Mouse (Mus musculus) midbrain, postnatal 0 days (tissue): ENCODE data around the gene Sgms2. TPM values are rescaled to one million over a fixed set of nuclear protein-coding genes. Genes with fewer than 3 reads are reported as not detected.

Experiments
- ATAC-seq: fragments of 200-750 bp; cut with Nextera tagmentation; 2 replicates; pipeline ENCODE4 v1.8.0; 2017; ENCODE audit warnings: moderate number of reproducible peaks, mild to moderate bottlenecking, moderate TSS enrichment, moderate library complexity; ENCODE audit not compliant: low FRiP score
- DNase-seq: peaks from one replicate; pipeline ENCODE4 v3.0.0-alpha.2; 2015; ENCODE audit warnings: low spot score
- H3K27ac ChIP-seq: fragments of 300-500 bp; sonication (generic); 2 replicates; pipeline ENCODE4 v1.5.1; 2014; ENCODE audit warnings: low read depth, mild to moderate bottlenecking, low read length, mixed read lengths
- H3K27me3 ChIP-seq: fragments of 300-500 bp; sonication (generic); 2 replicates; pipeline ENCODE4 v1.6.1; 2014; ENCODE audit warnings: low read length, control low read depth, mixed read lengths; ENCODE audit not compliant: insufficient read depth
- H3K36me3 ChIP-seq: fragments of 300-500 bp; sonication (generic); 2 replicates; pipeline ENCODE4 v1.6.1; 2014; ENCODE audit warnings: low read length, control low read depth, mixed read lengths; ENCODE audit not compliant: insufficient read depth
- H3K4me1 ChIP-seq: fragments of 300-500 bp; sonication (generic); 2 replicates; pipeline ENCODE4 v1.6.1; 2014; ENCODE audit warnings: mild to moderate bottlenecking, control low read depth, antibody characterized with exemption, low read length, mixed read lengths; ENCODE audit not compliant: insufficient read depth
- H3K4me2 ChIP-seq: fragments of 300-500 bp; sonication (generic); 2 replicates; pipeline ENCODE4 v1.6.1; 2014; ENCODE audit warnings: low read depth, mild to moderate bottlenecking, low read length, mixed read lengths; ENCODE audit not compliant: poor library complexity, severe bottlenecking
- H3K4me3 ChIP-seq: fragments of 300-500 bp; sonication (generic); 2 replicates; pipeline ENCODE4 v1.5.1; 2014; ENCODE audit warnings: low read depth, mild to moderate bottlenecking, low read length, moderate library complexity
- H3K9ac ChIP-seq: fragments of 300-500 bp; sonication (generic); replicated peaks from 2 replicates; pipeline ENCODE4 v1.6.1; 2014; ENCODE audit warnings: mild to moderate bottlenecking, low read length, moderate library complexity, mixed read lengths; ENCODE audit not compliant: poor library complexity, severe bottlenecking
- H3K9me3 ChIP-seq: fragments of 300-500 bp; sonication (generic); 2 replicates; pipeline ENCODE4 v1.6.1; 2016; ENCODE audit warnings: low read length, control low read depth
- CTCF ChIP-seq: IDR thresholded peaks from 2 replicates; pipeline ENCODE4 v1.5.1; 2016; ENCODE audit warnings: antibody characterized with exemption, mild to moderate bottlenecking
- WGBS: fragments of 180-500 bp; shearing (Covaris S2); extraction: QIAGEN DNeasy Blood & Tissue Kit; methylation state at CpG from one replicate; pipeline ENCODE4 v1.1.7; 2014; 5-methylcytosine and 5-hydroxymethylcytosine counted together
- polyA plus RNA-seq: library from polyadenylated mRNA; unstranded; fragments of >200 nt; fragmentation: Nextera tagmentation; extraction: Ambion mirVana; gene quantifications from 2 replicates; pipeline ENCODE4 v1.2.1, GENCODE M21; 2015
- total RNA-seq: library from RNA; depleted of rRNA; stranded (reverse); fragments of >200 nt; gene quantifications from 2 replicates; pipeline ENCODE4 v1.2.3, GENCODE M21; 2014; rRNA removed

Sgms2 gene
- total RNA-seq (6.0 and 10.6 TPM in 2 replicates), polyA plus RNA-seq (1.5 and 1.9 TPM in 2 replicates)

GRCm38 (mm10) chr3:131491361-131491925 is at the start of gene Sgms2:
Gene Sgms2 (minus strand): TSS chr3:131491411.
- 91% methylated on average over 2 of the region's 2 CpGs for WGBS
- H3K4me1 ChIP-seq: no peaks in the 10 kb centered on the region
- H3K4me2 ChIP-seq: peak within 1 kb of the TSS; percentile 98
- no peak for ATAC-seq
- H3K27ac ChIP-seq: no peak within 1 kb of the TSS
- H3K9ac ChIP-seq: peak within 1 kb of the TSS; percentile 59
- H3K9me3 ChIP-seq: no peaks in the 10 kb centered on the region
- H3K4me3 ChIP-seq: peak within 1 kb of the TSS; percentile 61
- H3K27me3 ChIP-seq: peaks cover 10% of the 10 kb centered on the region; the same call in 1 of the 2 replicates
- TF ChIP-seq CTCF: no peak
- no peaks in the 10 kb centered on the region for H3K36me3 ChIP-seq
- no peak for DNase-seq

- ATAC-seq (no peak), DNase-seq (no peak)
- Histone ChIP-seq H3K36me3 (no peaks in the 10 kb centered on the region), H3K4me1 (no peaks in the 10 kb centered on the region), H3K4me3 (no peak overlapping the region), H3K9ac (no peak overlapping the region), H3K27me3 (no peaks in the 10 kb centered on the region), H3K4me2 (no peak overlapping the region), H3K9me3 (no peaks in the 10 kb centered on the region), H3K27ac (no peak overlapping the region)
- TF ChIP-seq CTCF: no peak
- 84% methylated on average over 3 of the region's 3 CpGs for WGBS
These were observed 34.0 kb upstream of the Sgms2 start for GRCm38 (mm10) chr3:131525229-131525628.

GRCm38 (mm10) chr3:131524779-131525178 is 33.6 kb upstream of the Sgms2 start:
- Histone ChIP-seq H3K4me2 (no peak overlapping the region), H3K36me3 (no peaks in the 10 kb centered on the region), H3K4me1 (no peaks in the 10 kb centered on the region), H3K9ac (no peak overlapping the region), H3K9me3 (no peaks in the 10 kb centered on the region), H3K27ac (no peak overlapping the region), H3K27me3 (no peaks in the 10 kb centered on the region), H3K4me3 (no peak overlapping the region)
- WGBS: 8% methylated on average over 11 of the region's 11 CpGs
- ATAC-seq: no peak
- peak; percentile 36 for DNase-seq
- TF ChIP-seq CTCF: peak; percentile 75

GRCm38 (mm10) chr3:131524210-131524609 is 33.0 kb upstream of the Sgms2 start:
- Histone ChIP-seq H3K9me3 (no peaks in the 10 kb centered on the region), H3K36me3 (no peaks in the 10 kb centered on the region), H3K4me3 (no peak overlapping the region), H3K27ac (no peak overlapping the region), H3K4me2 (no peak overlapping the region), H3K9ac (no peak overlapping the region), H3K4me1 (no peaks in the 10 kb centered on the region), H3K27me3 (no peaks in the 10 kb centered on the region)
- no peak for DNase-seq
- TF ChIP-seq CTCF: no peak
- WGBS: 76% methylated on average over 5 of the region's 5 CpGs
- ATAC-seq: no peak

GRCm38 (mm10) chr3:131523749-131524148 is 32.5 kb upstream of the Sgms2 start:
- Histone ChIP-seq H3K27me3 (no peaks in the 10 kb centered on the region), H3K4me1 (no peaks in the 10 kb centered on the region), H3K9me3 (no peaks in the 10 kb centered on the region), H3K4me2 (no peak overlapping the region), H3K4me3 (no peak overlapping the region), H3K27ac (no peak overlapping the region), H3K36me3 (no peaks in the 10 kb centered on the region), H3K9ac (no peak overlapping the region)
- ATAC-seq (no peak), DNase-seq (no peak)
- no peak for TF ChIP-seq CTCF
- 90% methylated on average over 9 of the region's 9 CpGs for WGBS

GRCm38 (mm10) chr3:131522243-131522642 is 31.0 kb upstream of the Sgms2 start:
- H3K36me3 ChIP-seq: no peaks in the 10 kb centered on the region
- no peak overlapping the region for H3K27ac ChIP-seq
- no peak overlapping the region for H3K4me2 ChIP-seq
- no peak for ATAC-seq
- H3K9me3 ChIP-seq: no peaks in the 10 kb centered on the region
- H3K4me3 ChIP-seq: no peak overlapping the region
- no peak for DNase-seq
- no peaks in the 10 kb centered on the region for H3K27me3 ChIP-seq
- no peak overlapping the region for H3K9ac ChIP-seq
- no peaks in the 10 kb centered on the region for H3K4me1 ChIP-seq
- 82% methylated on average over 7 of the region's 7 CpGs for WGBS
- no peak for TF ChIP-seq CTCF
